Mouse (Mus musculus) neural tube, embryonic 12.5 days (tissue): ENCODE measurements at regions not wholly inside any gene's neighbourhood (a gene's known extent, or its start where the extent isn't known, plus 50 kb on each side); places are given as distances from the start of the nearest gene placed in this dataset.

ENCODE experiments used
- ATAC-seq: fragments of 200-750 bp; cut with Nextera tagmentation; 2 replicates; pipeline ENCODE4 v1.8.0; 2017; ENCODE audit warnings: low read depth, mild to moderate bottlenecking, moderate TSS enrichment, moderate library complexity; ENCODE audit not compliant: low FRiP score
- H3K27ac ChIP-seq: fragments of 300-500 bp; sonication (generic); 2 replicates; pipeline ENCODE4 v1.5.1; 2016
- H3K27me3 ChIP-seq: fragments of 300-500 bp; sonication (generic); replicated peaks from 2 replicates; pipeline ENCODE4 v1.6.1; 2016; ENCODE audit warnings: mild to moderate bottlenecking
- H3K36me3 ChIP-seq: fragments of 300-500 bp; sonication (generic); 2 replicates; pipeline ENCODE4 v1.6.1; 2016; ENCODE audit warnings: mild to moderate bottlenecking
- H3K4me1 ChIP-seq: fragments of 300-500 bp; sonication (generic); 2 replicates; pipeline ENCODE4 v1.6.1; 2016
- H3K4me2 ChIP-seq: fragments of 300-500 bp; sonication (generic); replicated peaks from 2 replicates; pipeline ENCODE4 v1.6.1; 2016; ENCODE audit warnings: mild to moderate bottlenecking
- H3K4me3 ChIP-seq: fragments of 300-500 bp; sonication (generic); 2 replicates; pipeline ENCODE4 v1.5.1; 2016
- H3K9ac ChIP-seq: fragments of 300-500 bp; sonication (generic); 2 replicates; pipeline ENCODE4 v1.6.1; 2016; ENCODE audit warnings: mild to moderate bottlenecking
- H3K9me3 ChIP-seq: fragments of 300-500 bp; sonication (generic); 2 replicates; pipeline ENCODE4 v1.6.1; 2016; ENCODE audit warnings: mild to moderate bottlenecking
- WGBS: fragments of 180-500 bp; shearing (Covaris S2); methylation state at CpG from one replicate; pipeline ENCODE4 v1.1.7; 2016; 5-methylcytosine and 5-hydroxymethylcytosine counted together

DNA sequence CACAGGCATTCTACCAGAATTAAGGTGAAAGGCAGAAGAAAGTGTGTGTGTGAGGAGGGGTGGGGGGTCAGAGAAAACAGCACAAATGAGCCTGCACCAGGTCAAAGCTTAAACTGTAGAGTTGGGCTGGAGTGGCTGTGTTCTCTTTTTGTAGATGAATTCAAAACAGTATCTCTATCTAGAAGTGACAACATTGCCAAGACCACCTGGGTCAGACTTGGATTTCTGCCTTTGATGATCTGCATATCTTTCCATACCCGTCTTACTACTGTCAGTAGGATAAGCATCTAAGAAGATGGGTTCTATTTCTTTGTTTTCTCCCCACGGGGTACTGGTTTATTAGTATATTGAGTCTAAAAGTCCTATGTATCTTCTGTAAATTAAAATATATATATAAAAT is 742.4 kb upstream of the Tenm2 start:
- no peak overlapping the region for H3K4me2 ChIP-seq
- H3K4me3 ChIP-seq, result no peak overlapping the region
- H3K9ac ChIP-seq, result no peak overlapping the region
- H3K36me3 ChIP-seq, result no peaks in the 10 kb centered on the region
- no peaks in the 10 kb centered on the region for H3K27me3 ChIP-seq
- 93% methylated on average over 2 of the region's 2 CpGs for WGBS
- H3K4me1 ChIP-seq, result no peaks in the 10 kb centered on the region
- H3K27ac ChIP-seq, result no peak overlapping the region
- ATAC-seq, result no peak
- no peaks in the 10 kb centered on the region for H3K9me3 ChIP-seq

DNA sequence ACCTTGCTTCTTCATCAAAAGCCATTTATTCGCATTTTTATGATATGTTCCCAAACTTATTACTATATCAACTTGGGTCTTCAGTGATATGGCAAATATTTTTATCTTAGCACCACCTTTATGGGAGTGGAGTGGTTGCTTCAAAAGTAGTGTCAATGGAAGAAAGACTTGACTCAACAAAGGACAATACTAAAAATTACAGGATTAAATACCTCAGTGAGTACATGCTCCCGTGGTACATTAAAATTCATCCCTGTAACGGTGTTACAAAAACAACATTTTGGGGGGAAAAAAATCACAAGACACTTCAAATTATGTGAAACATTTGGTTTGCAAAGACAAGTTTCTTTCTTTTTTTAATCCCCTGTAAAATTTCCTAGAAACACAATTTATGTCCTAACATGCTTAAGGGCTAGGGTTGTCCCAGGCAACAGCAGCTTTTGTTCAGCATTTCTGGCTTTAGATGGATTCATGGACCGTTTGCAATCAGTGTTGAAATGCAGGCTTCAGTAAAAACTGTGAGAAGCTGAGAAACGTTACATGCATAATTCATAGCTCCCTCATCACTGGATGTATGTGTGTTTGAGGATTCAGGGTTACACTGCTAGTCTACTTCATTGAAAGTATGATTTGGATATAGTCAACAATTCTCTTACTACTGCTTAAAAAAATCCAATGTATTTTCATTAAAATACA is 700.8 kb upstream of the Tenm2 start:
- no peaks in the 10 kb centered on the region for H3K27me3 ChIP-seq
- no peak overlapping the region for H3K27ac ChIP-seq
- H3K36me3 ChIP-seq, result no peaks in the 10 kb centered on the region
- H3K4me3 ChIP-seq, result no peak overlapping the region
- H3K9ac ChIP-seq, result no peak overlapping the region
- peak; percentile 69 for ATAC-seq
- WGBS, result 42% methylated on average over 5 of the region's 5 CpGs
- no peaks in the 10 kb centered on the region for H3K4me1 ChIP-seq
- no peaks in the 10 kb centered on the region for H3K9me3 ChIP-seq
- no peak overlapping the region for H3K4me2 ChIP-seq

DNA sequence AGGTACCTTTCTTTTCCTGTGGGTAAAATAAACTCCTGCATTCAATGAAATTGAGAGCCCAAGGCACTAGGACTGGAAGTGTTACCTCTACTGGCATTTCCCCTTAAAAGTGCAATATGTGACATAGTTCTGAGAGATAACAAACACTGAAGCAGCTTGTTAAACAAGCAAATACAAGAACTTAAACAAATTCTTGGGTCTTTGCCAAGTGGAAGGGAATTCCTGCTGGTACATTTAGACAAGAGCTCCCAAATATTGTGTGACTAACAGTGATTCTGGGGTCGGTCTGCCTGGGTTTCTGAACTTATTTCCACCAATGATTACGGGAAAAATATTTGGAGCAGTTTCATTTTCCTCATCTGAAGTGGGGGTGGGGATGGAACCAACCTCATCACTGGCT is 677.4 kb upstream of the Tenm2 start:
- WGBS, result 80% methylated on average over 2 of the region's 2 CpGs

DNA sequence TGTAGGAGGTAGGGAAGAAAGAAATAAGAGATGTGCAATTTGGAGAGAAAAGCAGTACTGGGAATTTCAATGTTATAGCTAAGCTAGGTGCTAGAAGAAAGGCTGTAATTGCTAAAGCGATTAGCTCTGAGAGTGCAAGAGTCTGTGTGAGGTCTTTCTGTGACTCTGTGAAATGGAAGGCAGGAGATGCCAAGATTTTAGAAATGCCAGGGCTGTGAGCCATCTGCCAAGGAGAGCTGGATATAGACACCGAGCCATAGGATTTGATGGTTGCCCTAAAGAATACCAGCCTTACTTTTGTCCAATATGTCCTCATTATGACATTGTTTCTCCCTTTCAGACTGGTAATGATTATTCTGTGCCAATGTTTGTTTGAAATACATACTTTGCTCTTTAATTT is 669.2 kb upstream of the Tenm2 start:
- H3K4me2 ChIP-seq, result no peak overlapping the region
- H3K9ac ChIP-seq, result no peak overlapping the region
- H3K4me1 ChIP-seq, result no peaks in the 10 kb centered on the region
- no peak overlapping the region for H3K27ac ChIP-seq
- 93% methylated on average over 2 of the region's 2 CpGs for WGBS
- no peak overlapping the region for H3K4me3 ChIP-seq
- no peaks in the 10 kb centered on the region for H3K9me3 ChIP-seq
- H3K36me3 ChIP-seq, result no peaks in the 10 kb centered on the region
- no peak for ATAC-seq
- H3K27me3 ChIP-seq, result no peaks in the 10 kb centered on the region

More for the DNA sequence above, 677.4 kb upstream of the Tenm2 start:
- Histone ChIP-seq H3K36me3 (no peaks in the 10 kb centered on the region), H3K9me3 (no peaks in the 10 kb centered on the region), H3K9ac (no peak overlapping the region), H3K4me3 (no peak overlapping the region), H3K4me1 (no peaks in the 10 kb centered on the region), H3K4me2 (no peak overlapping the region), H3K27ac (no peak overlapping the region), H3K27me3 (no peaks in the 10 kb centered on the region)
- no peak for ATAC-seq

DNA sequence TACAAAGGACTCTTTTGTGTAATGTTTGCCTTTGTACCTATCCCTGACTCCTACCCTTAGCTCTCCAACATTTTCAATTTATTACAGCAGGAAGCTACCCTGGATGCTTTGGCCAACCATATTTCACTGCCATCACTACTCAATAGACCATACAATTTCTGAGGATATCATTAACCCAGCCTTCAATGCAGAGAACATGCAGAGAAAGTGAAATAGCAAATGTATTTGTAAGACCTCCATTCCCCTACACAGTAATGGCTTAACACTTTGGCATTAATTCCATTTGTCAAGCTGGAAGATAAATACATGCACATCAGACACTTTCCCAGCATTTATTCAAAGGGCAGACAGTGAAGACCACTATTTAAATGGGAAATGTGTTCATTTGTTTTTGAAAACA is 661.9 kb upstream of the Tenm2 start:
- ATAC-seq, result peak; percentile 44; the same call in 1 of the 2 replicates
- no peaks in the 10 kb centered on the region for H3K36me3 ChIP-seq

DNA sequence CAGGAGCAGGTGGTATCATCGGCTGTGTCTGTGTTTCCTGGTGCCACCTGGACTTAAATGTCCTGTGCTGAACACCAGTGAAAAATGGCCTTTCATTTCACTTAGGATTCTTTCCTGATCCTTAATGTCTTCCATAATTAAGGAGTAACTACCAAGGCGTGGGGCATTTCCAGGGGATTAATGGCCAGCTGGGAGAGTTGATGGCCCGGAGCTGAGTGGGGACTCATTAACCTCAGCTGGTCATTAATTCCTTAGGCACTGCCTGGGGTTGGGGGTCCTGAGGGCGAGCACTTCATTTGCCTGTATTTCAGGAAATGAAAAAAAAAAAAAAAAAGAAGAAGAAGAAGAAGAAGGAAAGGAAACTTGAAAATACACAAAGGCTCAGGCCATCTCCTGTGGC is 647.0 kb upstream of the Tenm2 start:
- no peaks in the 10 kb centered on the region for H3K36me3 ChIP-seq
- no peak overlapping the region for H3K4me2 ChIP-seq
- no peak overlapping the region for H3K9ac ChIP-seq
- H3K4me3 ChIP-seq, result no peak overlapping the region
- H3K9me3 ChIP-seq, result no peaks in the 10 kb centered on the region
- H3K4me1 ChIP-seq, result no peaks in the 10 kb centered on the region
- no peaks in the 10 kb centered on the region for H3K27me3 ChIP-seq
- WGBS, result 26% methylated on average over 4 of the region's 4 CpGs
- no peak for ATAC-seq
- H3K27ac ChIP-seq, result no peak overlapping the region

More for the DNA sequence above, 661.9 kb upstream of the Tenm2 start:
- Histone ChIP-seq H3K9me3 (no peaks in the 10 kb centered on the region), H3K4me3 (no peak overlapping the region), H3K4me2 (no peak overlapping the region), H3K9ac (no peak overlapping the region), H3K27me3 (no peaks in the 10 kb centered on the region), H3K4me1 (no peaks in the 10 kb centered on the region), H3K27ac (no peak overlapping the region)

DNA sequence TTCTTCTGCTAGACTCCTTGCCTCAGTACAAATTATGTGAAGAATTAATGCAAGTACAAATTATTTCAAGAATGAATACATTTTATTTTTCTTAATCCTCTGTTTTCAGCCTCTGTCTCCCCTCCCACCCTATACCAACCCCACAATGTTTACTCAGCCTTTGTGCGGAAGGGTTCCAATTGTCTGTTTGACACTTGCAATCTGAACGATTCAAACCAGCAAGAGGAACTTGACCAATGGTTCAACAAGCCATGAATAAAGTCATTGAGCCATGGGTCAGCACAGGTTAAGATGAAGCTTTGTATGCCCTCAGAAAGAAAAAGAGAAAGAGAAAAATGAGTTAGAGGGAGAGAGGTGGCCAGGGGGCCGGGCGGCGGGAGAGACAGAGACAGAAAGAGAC is 601.5 kb upstream of the Tenm2 start:
- no peaks in the 10 kb centered on the region for H3K27me3 ChIP-seq
- ATAC-seq, result no peak
- no peak overlapping the region for H3K4me3 ChIP-seq
- H3K4me2 ChIP-seq, result no peak overlapping the region
- H3K27ac ChIP-seq, result no peak overlapping the region
- no peaks in the 10 kb centered on the region; the same call in 1 of the 2 replicates for H3K4me1 ChIP-seq
- WGBS, result 22% methylated on average over 5 of the region's 5 CpGs
- H3K9ac ChIP-seq, result no peak overlapping the region
- H3K36me3 ChIP-seq, result no peaks in the 10 kb centered on the region
- no peaks in the 10 kb centered on the region for H3K9me3 ChIP-seq

DNA sequence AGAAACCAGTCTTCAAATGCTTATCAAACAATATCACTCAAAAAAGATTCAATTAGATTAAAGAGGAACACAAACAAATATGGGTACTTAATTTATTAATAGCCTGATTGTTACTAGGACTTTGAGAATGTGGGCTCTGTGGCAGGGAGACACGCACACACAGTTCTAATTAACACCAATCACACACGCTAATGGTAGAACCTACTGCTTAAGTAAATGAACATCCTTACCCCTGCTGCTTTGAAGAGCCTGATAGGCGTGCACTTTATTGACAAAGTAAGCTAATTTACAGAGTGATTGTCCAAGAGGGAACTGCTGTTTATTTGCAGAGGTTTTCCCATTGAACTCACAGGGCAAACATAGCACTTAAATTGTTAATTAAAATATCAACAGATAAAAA is 595.2 kb upstream of the Tenm2 start:
- Histone ChIP-seq H3K4me1 (no peaks in the 10 kb centered on the region), H3K4me2 (no peak overlapping the region), H3K4me3 (no peak overlapping the region), H3K27ac (no peak overlapping the region), H3K27me3 (no peaks in the 10 kb centered on the region), H3K9ac (no peak overlapping the region), H3K9me3 (no peaks in the 10 kb centered on the region), H3K36me3 (no peaks in the 10 kb centered on the region)
- ATAC-seq, result no peak
- 42% methylated on average over 3 of the region's 3 CpGs for WGBS

DNA sequence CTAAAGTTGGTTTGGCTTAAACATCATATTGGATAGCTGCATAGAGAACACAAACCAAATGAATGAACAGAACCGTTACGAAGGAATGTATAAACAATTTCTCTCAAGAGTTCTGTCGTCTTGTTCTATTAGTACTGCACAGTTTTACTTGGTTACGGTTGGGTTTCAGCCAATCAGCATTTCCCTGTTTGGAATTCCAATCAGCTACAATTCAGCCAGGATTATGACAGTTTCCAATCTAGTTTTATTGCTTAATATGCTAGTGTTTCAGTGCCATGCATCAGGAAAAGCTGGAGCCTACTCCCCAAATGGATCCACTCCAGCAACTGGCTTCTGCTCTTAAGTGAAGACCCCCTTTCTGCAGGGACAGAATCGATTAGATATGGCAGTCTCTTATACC is 571.0 kb upstream of the Tenm2 start:
- Histone ChIP-seq H3K27me3 (no peaks in the 10 kb centered on the region), H3K4me3 (no peak overlapping the region), H3K4me2 (no peak overlapping the region), H3K9ac (no peak overlapping the region), H3K36me3 (no peaks in the 10 kb centered on the region), H3K27ac (no peak overlapping the region), H3K9me3 (no peaks in the 10 kb centered on the region), H3K4me1 (no peaks in the 10 kb centered on the region)
- ATAC-seq, result no peak
- WGBS, result 89% methylated on average over 5 of the region's 5 CpGs

DNA sequence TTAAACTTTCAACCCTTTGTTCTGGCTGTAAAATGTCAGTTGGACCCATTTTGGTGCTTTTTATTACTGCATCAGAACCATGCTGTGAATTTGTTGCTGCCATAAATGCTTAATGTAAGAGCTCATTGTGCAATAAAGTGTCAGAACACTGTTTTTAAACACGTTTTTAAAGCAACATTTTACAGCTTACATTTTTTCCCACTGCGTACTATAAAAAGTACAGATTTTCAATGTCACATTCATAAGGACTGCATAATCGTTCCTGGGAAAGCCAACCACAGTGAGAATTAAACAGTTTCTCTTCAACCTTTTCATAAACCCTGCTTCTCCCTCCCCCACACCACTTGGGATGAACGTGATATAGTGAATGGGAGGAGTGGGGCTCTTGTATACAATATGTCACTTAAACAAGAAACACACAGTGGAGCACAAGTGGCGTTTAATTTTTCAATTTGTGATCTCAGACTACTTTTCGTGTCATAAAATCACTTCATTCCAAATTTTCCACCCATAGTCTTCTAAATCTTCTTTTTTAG is 563.1 kb upstream of the Tenm2 start:
- ATAC-seq, result no peak
- H3K4me2 ChIP-seq, result no peak overlapping the region
- H3K4me1 ChIP-seq, result no peaks in the 10 kb centered on the region
- no peak overlapping the region for H3K27ac ChIP-seq
- H3K36me3 ChIP-seq, result no peaks in the 10 kb centered on the region
- no peak overlapping the region for H3K4me3 ChIP-seq
- H3K9me3 ChIP-seq, result no peaks in the 10 kb centered on the region
- no peak overlapping the region for H3K9ac ChIP-seq
- no peaks in the 10 kb centered on the region for H3K27me3 ChIP-seq
- WGBS, result 59% methylated on average over 6 of the region's 6 CpGs

DNA sequence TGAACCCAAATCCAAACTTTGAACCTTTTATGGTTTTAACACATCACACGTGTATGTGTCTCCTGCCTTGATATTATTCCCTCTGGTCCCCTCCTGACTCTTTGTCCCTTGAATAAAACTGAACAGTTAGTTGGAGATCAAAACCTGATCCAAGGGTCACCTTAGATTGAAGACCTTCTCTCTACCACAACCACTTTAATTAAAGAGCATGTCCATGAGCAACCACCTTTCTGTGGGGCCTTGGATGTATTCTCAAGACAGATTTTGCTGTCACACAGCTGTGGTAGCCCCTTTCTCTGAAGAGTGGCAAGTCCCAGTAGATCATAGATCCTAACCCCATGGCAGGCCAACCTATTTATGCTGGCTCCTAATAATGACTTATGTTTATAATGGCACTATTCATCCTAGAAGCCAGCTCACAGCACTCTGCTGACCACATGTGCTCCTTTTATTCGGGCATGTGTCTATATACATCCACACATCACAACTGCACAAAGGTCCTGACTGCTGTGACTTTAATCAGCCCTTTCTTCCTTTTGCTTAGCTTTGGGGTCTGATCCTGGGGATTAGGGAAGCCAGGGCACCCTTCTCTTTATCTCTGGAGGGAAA is 536.8 kb upstream of the Tenm2 start:
- 55% methylated on average over 2 of the region's 2 CpGs for WGBS
- ATAC-seq, result no peak
- H3K9ac ChIP-seq, result no peak overlapping the region

DNA sequence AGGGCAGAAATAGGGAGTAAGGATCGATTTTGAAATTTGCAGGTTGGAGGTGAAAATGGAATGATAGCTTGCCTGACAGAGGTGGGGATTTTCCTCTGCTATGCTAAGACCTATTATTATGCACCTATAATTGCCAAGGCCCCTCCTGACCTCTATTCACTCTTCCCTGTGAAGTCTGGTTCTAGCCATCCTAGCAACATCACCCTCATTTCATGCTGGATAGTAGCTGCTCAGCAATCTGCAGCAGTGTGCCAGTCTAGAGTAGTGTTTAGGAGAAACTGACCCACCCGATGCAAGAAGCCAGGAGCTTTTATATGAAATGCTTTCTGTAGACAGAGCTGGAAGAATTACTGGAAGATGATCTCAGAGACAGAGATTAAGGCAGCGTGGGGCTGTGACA is 535.1 kb upstream of the Tenm2 start:
- H3K9ac ChIP-seq, result no peak overlapping the region
- H3K4me2 ChIP-seq, result no peak overlapping the region
- H3K27ac ChIP-seq, result no peak overlapping the region
- H3K9me3 ChIP-seq, result no peaks in the 10 kb centered on the region
- WGBS, result 72% methylated on average over 3 of the region's 3 CpGs
- H3K4me1 ChIP-seq, result no peaks in the 10 kb centered on the region
- H3K4me3 ChIP-seq, result no peak overlapping the region
- no peak for ATAC-seq
- no peaks in the 10 kb centered on the region for H3K36me3 ChIP-seq
- no peaks in the 10 kb centered on the region for H3K27me3 ChIP-seq

More for the DNA sequence above, 536.8 kb upstream of the Tenm2 start:
- Histone ChIP-seq H3K9me3 (no peaks in the 10 kb centered on the region), H3K4me3 (no peak overlapping the region), H3K36me3 (no peaks in the 10 kb centered on the region), H3K4me2 (no peak overlapping the region), H3K4me1 (no peaks in the 10 kb centered on the region), H3K27me3 (no peaks in the 10 kb centered on the region), H3K27ac (no peak overlapping the region)

DNA sequence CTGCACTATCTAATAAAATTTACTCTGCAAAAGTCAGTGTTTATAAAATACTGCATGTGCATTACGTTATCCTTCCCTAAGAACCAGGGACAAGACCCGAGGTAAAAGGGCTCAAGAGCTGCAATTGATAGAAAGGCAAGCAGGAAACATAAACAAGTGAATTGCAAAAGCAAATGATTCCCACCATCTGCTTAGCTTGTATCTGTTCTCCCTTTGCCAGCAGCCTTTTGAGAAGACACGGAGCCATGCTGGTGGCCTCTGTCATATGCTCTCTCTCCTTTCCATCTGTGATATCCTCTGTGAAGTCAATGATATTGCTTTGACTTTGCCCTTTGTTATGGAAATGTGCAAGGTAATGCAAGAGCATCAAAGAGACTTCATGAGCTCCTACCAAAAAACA is 532.4 kb upstream of the Tenm2 start:
- no peak overlapping the region for H3K27ac ChIP-seq
- H3K4me3 ChIP-seq, result no peak overlapping the region
- H3K4me2 ChIP-seq, result no peak overlapping the region
- no peaks in the 10 kb centered on the region for H3K36me3 ChIP-seq
- no peak overlapping the region for H3K9ac ChIP-seq
- H3K4me1 ChIP-seq, result no peaks in the 10 kb centered on the region
- WGBS, result 79% methylated on average over 3 of the region's 3 CpGs
- H3K9me3 ChIP-seq, result no peaks in the 10 kb centered on the region
- no peaks in the 10 kb centered on the region for H3K27me3 ChIP-seq
- ATAC-seq, result no peak
